Mouse (Mus musculus): ENCODE data around the gene Vars. TPM values are rescaled to one million over a fixed set of nuclear protein-coding genes. Genes with fewer than 3 reads are reported as not detected.
"Not testable (repeated sequence)": the region's sequence is repeated elsewhere in the genome, so short reads cannot be mapped to it uniquely, and the experiment has no call there.

Gene Vars
- polyA plus RNA-seq, 1 experiment from 2014 or later: 82.6 TPM

GRCm38 (mm10) chr17:35005158-35005557 is 4.4 kb downstream of the Vars start:
- Histone ChIP-seq H3K4me2 (no peak overlapping the region), H3K9me3 (replicated peaks) (no peaks in the 10 kb centered on the region), H3K9ac (no peak overlapping the region), H3K4me3 (0 out of 2 replicates have a peak overlapping the region, but pooled peaks have one; percentile 0), H3K4me1 (replicated peaks) (peaks cover 17% of the 10 kb centered on the region), H3K27me3 (replicated peaks) (no peaks in the 10 kb centered on the region), H3K36me3 (peaks cover 59% of the 10 kb centered on the region), H3K27ac (ENCODE audit: poor library complexity, severe bottlenecking) (no peak overlapping the region)
- ATAC-seq (ENCODE audit: insufficient number of reproducible peaks, low FRiP score): no peak
- WGBS: 91% methylated on average over 10 of the region's 10 CpGs

- not testable (repeated sequence) for H3K4me2 ChIP-seq; H3K27me3 ChIP-seq (replicated peaks); ATAC-seq (ENCODE audit: insufficient number of reproducible peaks, low FRiP score); H3K9me3 ChIP-seq (replicated peaks); H3K9ac ChIP-seq; H3K4me3 ChIP-seq; H3K27ac ChIP-seq (ENCODE audit: poor library complexity, severe bottlenecking)
- 93% methylated on average over 4 of the region's 5 CpGs for WGBS
- peaks cover 66% of the 10 kb centered on the region for H3K36me3 ChIP-seq
- peaks cover 17% of the 10 kb centered on the region for H3K4me1 ChIP-seq (replicated peaks)
Measured at GRCm38 (mm10) chr17:35005902-35006301, 5.1 kb downstream of the Vars start.

- 97% methylated on average over 7 of the region's 7 CpGs for WGBS
- no peak for ATAC-seq (ENCODE audit: insufficient number of reproducible peaks, low FRiP score)
- Histone ChIP-seq H3K27ac (ENCODE audit: poor library complexity, severe bottlenecking) (no peak overlapping the region), H3K4me3 (no peak overlapping the region), H3K9me3 (replicated peaks) (no peaks in the 10 kb centered on the region), H3K4me2 (no peak overlapping the region), H3K36me3 (peaks cover 82% of the 10 kb centered on the region), H3K9ac (no peak overlapping the region), H3K4me1 (replicated peaks) (peaks cover 12% of the 10 kb centered on the region), H3K27me3 (replicated peaks) (no peaks in the 10 kb centered on the region)
Measured at GRCm38 (mm10) chr17:35007387-35007991, 6.7 kb downstream of the Vars start.

GRCm38 (mm10) chr17:35009586-35009985 is 8.8 kb downstream of the Vars start:
- peaks cover 96% of the 10 kb centered on the region for H3K36me3 ChIP-seq
- WGBS: 90% methylated on average over 7 of the region's 7 CpGs
- no peak overlapping the region for H3K9ac ChIP-seq
- no peaks in the 10 kb centered on the region for H3K4me1 ChIP-seq (replicated peaks)
- H3K27ac ChIP-seq (ENCODE audit: poor library complexity, severe bottlenecking): no peak overlapping the region
- no peaks in the 10 kb centered on the region for H3K9me3 ChIP-seq (replicated peaks)
- no peak overlapping the region for H3K4me2 ChIP-seq
- no peak for ATAC-seq (ENCODE audit: insufficient number of reproducible peaks, low FRiP score)
- H3K27me3 ChIP-seq (replicated peaks): no peaks in the 10 kb centered on the region
- no peak overlapping the region for H3K4me3 ChIP-seq

GRCm38 (mm10) chr17:35011440-35011839 is 10.7 kb downstream of the Vars start:
- Histone ChIP-seq H3K9ac (peak overlapping the region; percentile 17; the same call in 1 of the 2 replicates), H3K4me3 (no peak overlapping the region), H3K9me3 (replicated peaks) (no peaks in the 10 kb centered on the region), H3K27me3 (replicated peaks) (no peaks in the 10 kb centered on the region), H3K36me3 (peaks cover 98% of the 10 kb centered on the region), H3K4me1 (replicated peaks) (peaks cover 10% of the 10 kb centered on the region), H3K27ac (ENCODE audit: poor library complexity, severe bottlenecking) (no peak overlapping the region), H3K4me2 (no peak overlapping the region)
- ATAC-seq (ENCODE audit: insufficient number of reproducible peaks, low FRiP score): no peak
- WGBS: 88% methylated on average over 8 of the region's 8 CpGs

- H3K4me3 ChIP-seq: no peak overlapping the region
- no peaks in the 10 kb centered on the region for H3K9me3 ChIP-seq (replicated peaks)
- H3K36me3 ChIP-seq: peaks cover 90% of the 10 kb centered on the region
- no peak overlapping the region for H3K27ac ChIP-seq (ENCODE audit: poor library complexity, severe bottlenecking)
- peaks cover 16% of the 10 kb centered on the region for H3K4me1 ChIP-seq (replicated peaks)
- ATAC-seq (ENCODE audit: insufficient number of reproducible peaks, low FRiP score): no peak
- H3K27me3 ChIP-seq (replicated peaks): no peaks in the 10 kb centered on the region
- WGBS: 85% methylated on average over 13 of the region's 13 CpGs
- no peak overlapping the region for H3K4me2 ChIP-seq
- no peak overlapping the region for H3K9ac ChIP-seq
Measured at GRCm38 (mm10) chr17:35012430-35012829, 11.6 kb downstream of the Vars start.

- no peaks in the 10 kb centered on the region for H3K9me3 ChIP-seq (replicated peaks)
- no peak overlapping the region for H3K4me3 ChIP-seq
- WGBS: 85% methylated on average over 6 of the region's 6 CpGs
- no peak overlapping the region for H3K27ac ChIP-seq (ENCODE audit: poor library complexity, severe bottlenecking)
- ATAC-seq (ENCODE audit: insufficient number of reproducible peaks, low FRiP score): no peak
- no peaks in the 10 kb centered on the region; the same call in 1 of the 2 replicates for H3K27me3 ChIP-seq (replicated peaks)
- H3K4me1 ChIP-seq (replicated peaks): peaks cover 16% of the 10 kb centered on the region
- H3K36me3 ChIP-seq: peaks cover 82% of the 10 kb centered on the region
- H3K4me2 ChIP-seq: no peak overlapping the region
- H3K9ac ChIP-seq: no peak overlapping the region
Measured at GRCm38 (mm10) chr17:35013221-35013620, 12.4 kb downstream of the Vars start.

- peak overlapping the region; percentile 33; the same call in 1 of the 2 replicates for H3K9ac ChIP-seq
- peaks cover 16% of the 10 kb centered on the region for H3K4me1 ChIP-seq (replicated peaks)
- H3K27ac ChIP-seq (ENCODE audit: poor library complexity, severe bottlenecking): no peak overlapping the region
- H3K36me3 ChIP-seq: peaks cover 62% of the 10 kb centered on the region
- WGBS: 92% methylated on average over 16 of the region's 16 CpGs
- H3K4me2 ChIP-seq: no peak overlapping the region
- H3K4me3 ChIP-seq: no peak overlapping the region
- peaks cover 3% of the 10 kb centered on the region; the same call in 1 of the 2 replicates for H3K27me3 ChIP-seq (replicated peaks)
- ATAC-seq (ENCODE audit: insufficient number of reproducible peaks, low FRiP score): no peak
- no peaks in the 10 kb centered on the region for H3K9me3 ChIP-seq (replicated peaks)
Measured at GRCm38 (mm10) chr17:35015296-35015695, 14.5 kb downstream of the Vars start.

- Histone ChIP-seq H3K4me2 (no peak within 1 kb of the TSS), H3K36me3 (peaks cover 51% of the 10 kb centered on the region), H3K9ac (peak within 1 kb of the TSS; percentile 33; the same call in 1 of the 2 replicates), H3K4me3 (no peak within 1 kb of the TSS), H3K27ac (ENCODE audit: poor library complexity, severe bottlenecking) (peak within 1 kb of the TSS; percentile 16; the same call in 1 of the 2 replicates), H3K4me1 (replicated peaks) (peaks cover 23% of the 10 kb centered on the region), H3K9me3 (replicated peaks) (no peaks in the 10 kb centered on the region), H3K27me3 (replicated peaks) (peaks cover 5% of the 10 kb centered on the region; the same call in 1 of the 2 replicates)
- no peak; the same call in 1 of the 2 replicates for ATAC-seq (ENCODE audit: insufficient number of reproducible peaks, low FRiP score)
- 53% methylated on average over 12 of the region's 12 CpGs for WGBS
Measured at GRCm38 (mm10) chr17:35016376-35016775, 15.6 kb downstream of the Vars start, which contains the start of gene Vwa7. Gene Vwa7, plus strand, starts transcription at chr17:35016579.

GRCm38 (mm10) chr17:35016791-35017705 is 16.3 kb downstream of the Vars start:
- Histone ChIP-seq H3K27ac (ENCODE audit: poor library complexity, severe bottlenecking) (0 out of 2 replicates have a peak overlapping the region, but pooled peaks have one; percentile 16), H3K36me3 (peaks cover 45% of the 10 kb centered on the region), H3K4me3 (no peak overlapping the region), H3K27me3 (replicated peaks) (peaks cover 5% of the 10 kb centered on the region; the same call in 1 of the 2 replicates), H3K4me1 (replicated peaks) (peaks cover 29% of the 10 kb centered on the region), H3K4me2 (no peak overlapping the region), H3K9me3 (replicated peaks) (no peaks in the 10 kb centered on the region), H3K9ac (peak overlapping the region; percentile 33; the same call in 1 of the 2 replicates)
- ATAC-seq (ENCODE audit: insufficient number of reproducible peaks, low FRiP score): no peak
- WGBS: 80% methylated on average over 10 of the region's 10 CpGs

- H3K9ac ChIP-seq: no peak overlapping the region
- peaks cover 32% of the 10 kb centered on the region for H3K4me1 ChIP-seq (replicated peaks)
- 65% methylated on average over 14 of the region's 14 CpGs for WGBS
- no peak overlapping the region for H3K4me2 ChIP-seq
- H3K4me3 ChIP-seq: no peak overlapping the region
- no peak for ATAC-seq (ENCODE audit: insufficient number of reproducible peaks, low FRiP score)
- no peak overlapping the region for H3K27ac ChIP-seq (ENCODE audit: poor library complexity, severe bottlenecking)
- H3K27me3 ChIP-seq (replicated peaks): peaks cover 5% of the 10 kb centered on the region; the same call in 1 of the 2 replicates
- H3K9me3 ChIP-seq (replicated peaks): no peaks in the 10 kb centered on the region
- peaks cover 39% of the 10 kb centered on the region for H3K36me3 ChIP-seq
Measured at GRCm38 (mm10) chr17:35017706-35018030, 16.9 kb downstream of the Vars start.
